Mouse (Mus musculus): ENCODE results near the gene Alb. TPM values are rescaled to one million over a fixed set of nuclear protein-coding genes. Genes with fewer than 3 reads are reported as not detected.

Gene Alb
- polyA plus RNA-seq, 1 experiment from 2014 or later, result 0.16 TPM

DNA sequence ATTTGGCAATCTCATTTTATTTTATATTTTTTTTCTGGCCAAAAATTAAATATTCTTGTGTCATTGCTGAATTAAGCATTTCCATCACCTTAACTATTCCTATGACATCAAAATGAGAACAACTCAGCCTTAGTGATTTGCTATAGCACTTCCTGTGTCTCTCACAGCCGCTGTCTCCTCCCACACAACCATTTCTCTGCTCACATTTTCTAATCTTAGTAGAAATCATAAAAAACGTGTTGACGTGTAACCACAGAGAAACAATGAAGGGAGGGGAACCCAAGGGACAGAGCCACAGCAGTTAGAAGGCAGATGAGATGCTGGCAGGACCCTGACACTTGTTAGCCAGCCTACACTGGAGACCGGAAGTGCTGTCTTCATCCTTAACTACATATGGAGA is 8.0 kb upstream of the Alb start:
- no peak overlapping the region for H3K4me3 ChIP-seq (ENCODE audit: low read depth, low read length)
- H3K4me1 ChIP-seq (replicated peaks; ENCODE audit: control insufficient read depth, insufficient read depth, low read length), result no peaks in the 10 kb centered on the region
- no peaks in the 10 kb centered on the region for H3K9me3 ChIP-seq (ENCODE audit: control insufficient read depth, low read length)
- WGBS, result 61% methylated on average over 4 of the region's 4 CpGs
- H3K27ac ChIP-seq (ENCODE audit: low read depth), result no peak overlapping the region
- H3K27me3 ChIP-seq (replicated peaks; ENCODE audit: control insufficient read depth, insufficient read depth, low read length), result no peaks in the 10 kb centered on the region
- DNase-seq (ENCODE audit: low spot score) (no peak), ATAC-seq (replicated peaks; ENCODE audit: low FRiP score, low TSS enrichment, low read depth) (no peak)
- no peaks in the 10 kb centered on the region for H3K36me3 ChIP-seq (ENCODE audit: control insufficient read depth, insufficient read depth, low read length)
- H3K9ac ChIP-seq (ENCODE audit: low read length), result no peak overlapping the region
- H3K4me2 ChIP-seq (ENCODE audit: low read length), result no peak overlapping the region

- Histone ChIP-seq H3K36me3 (ENCODE audit: control insufficient read depth, insufficient read depth, low read length) (no peaks in the 10 kb centered on the region), H3K4me1 (replicated peaks; ENCODE audit: control insufficient read depth, insufficient read depth, low read length) (no peaks in the 10 kb centered on the region), H3K27ac (ENCODE audit: low read depth) (no peak overlapping the region), H3K9ac (ENCODE audit: low read length) (no peak overlapping the region), H3K4me3 (ENCODE audit: low read depth, low read length) (no peak overlapping the region), H3K9me3 (ENCODE audit: control insufficient read depth, low read length) (no peaks in the 10 kb centered on the region), H3K27me3 (replicated peaks; ENCODE audit: control insufficient read depth, insufficient read depth, low read length) (no peaks in the 10 kb centered on the region), H3K4me2 (ENCODE audit: low read length) (no peak overlapping the region)
- ATAC-seq (replicated peaks; ENCODE audit: low FRiP score, low TSS enrichment, low read depth) (no peak), DNase-seq (ENCODE audit: low spot score) (no peak)
- 72% methylated on average over 1 of the region's 1 CpGs for WGBS
Measured at GRCm38 (mm10) chr5:90457241-90457640, 3.5 kb upstream of the Alb start.

DNA sequence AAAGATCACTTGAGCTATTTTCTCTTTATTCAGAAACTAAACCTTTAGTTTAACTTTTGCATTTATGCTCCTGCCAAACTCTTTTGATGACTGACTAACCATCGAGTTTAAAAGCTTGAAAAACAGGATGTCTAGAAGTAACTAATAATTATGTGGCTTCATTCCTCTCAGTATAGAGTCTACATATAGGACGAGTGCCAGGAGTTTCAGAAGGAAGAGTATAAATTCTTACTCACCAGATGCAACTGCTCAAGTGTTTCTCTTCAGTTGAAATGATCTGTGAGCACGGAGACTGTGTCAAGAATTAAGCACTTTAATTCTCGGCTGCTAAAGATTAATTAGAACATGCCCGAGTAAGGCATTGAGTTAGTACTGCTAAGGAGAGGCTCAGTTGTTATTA is 2.0 kb upstream of the Alb start:
- DNase-seq (ENCODE audit: low spot score) (no peak), ATAC-seq (replicated peaks; ENCODE audit: low FRiP score, low TSS enrichment, low read depth) (no peak)
- H3K27me3 ChIP-seq (replicated peaks; ENCODE audit: control insufficient read depth, insufficient read depth, low read length), result no peaks in the 10 kb centered on the region
- no peak overlapping the region for H3K9ac ChIP-seq (ENCODE audit: low read length)
- 0 out of 2 replicates have a peak overlapping the region, but pooled peaks have one; percentile 14 for H3K27ac ChIP-seq (ENCODE audit: low read depth)
- no peak overlapping the region for H3K4me2 ChIP-seq (ENCODE audit: low read length)
- H3K36me3 ChIP-seq (ENCODE audit: control insufficient read depth, insufficient read depth, low read length), result no peaks in the 10 kb centered on the region
- H3K9me3 ChIP-seq (ENCODE audit: control insufficient read depth, low read length), result no peaks in the 10 kb centered on the region
- no peak overlapping the region for H3K4me3 ChIP-seq (ENCODE audit: low read depth, low read length)
- 39% methylated on average over 5 of the region's 5 CpGs for WGBS
- no peaks in the 10 kb centered on the region for H3K4me1 ChIP-seq (replicated peaks; ENCODE audit: control insufficient read depth, insufficient read depth, low read length)

GRCm38 (mm10) chr5:90466806-90467205 is 6.1 kb downstream of the Alb start:
- ATAC-seq (replicated peaks; ENCODE audit: low FRiP score, low TSS enrichment, low read depth), result no peak

GRCm38 (mm10) chr5:90467245-90467644 is 6.5 kb downstream of the Alb start:
- no peak for ATAC-seq (replicated peaks; ENCODE audit: low FRiP score, low TSS enrichment, low read depth)
- no peaks in the 10 kb centered on the region for H3K36me3 ChIP-seq (ENCODE audit: control insufficient read depth, insufficient read depth, low read length)
- no peaks in the 10 kb centered on the region for H3K9me3 ChIP-seq (ENCODE audit: control insufficient read depth, low read length)
- WGBS, result 60% methylated on average over 6 of the region's 6 CpGs
- no peaks in the 10 kb centered on the region for H3K4me1 ChIP-seq (replicated peaks; ENCODE audit: control insufficient read depth, insufficient read depth, low read length)
- no peaks in the 10 kb centered on the region for H3K27me3 ChIP-seq (replicated peaks; ENCODE audit: control insufficient read depth, insufficient read depth, low read length)
- no peak overlapping the region for H3K4me2 ChIP-seq (ENCODE audit: low read length)
- H3K4me3 ChIP-seq (ENCODE audit: low read depth, low read length), result no peak overlapping the region
- DNase-seq (ENCODE audit: low spot score), result no peak
- no peak overlapping the region for H3K27ac ChIP-seq (ENCODE audit: low read depth)
- no peak overlapping the region for H3K9ac ChIP-seq (ENCODE audit: low read length)

More at GRCm38 (mm10) chr5:90466806-90467205, 6.1 kb downstream of the Alb start:
- 81% methylated on average over 4 of the region's 4 CpGs for WGBS
- no peak overlapping the region for H3K9ac ChIP-seq (ENCODE audit: low read length)
- DNase-seq (ENCODE audit: low spot score), result no peak
- H3K36me3 ChIP-seq (ENCODE audit: control insufficient read depth, insufficient read depth, low read length), result no peaks in the 10 kb centered on the region
- no peaks in the 10 kb centered on the region for H3K4me1 ChIP-seq (replicated peaks; ENCODE audit: control insufficient read depth, insufficient read depth, low read length)
- no peak overlapping the region for H3K4me3 ChIP-seq (ENCODE audit: low read depth, low read length)
- H3K4me2 ChIP-seq (ENCODE audit: low read length), result no peak overlapping the region
- no peaks in the 10 kb centered on the region for H3K9me3 ChIP-seq (ENCODE audit: control insufficient read depth, low read length)
- no peaks in the 10 kb centered on the region for H3K27me3 ChIP-seq (replicated peaks; ENCODE audit: control insufficient read depth, insufficient read depth, low read length)
- H3K27ac ChIP-seq (ENCODE audit: low read depth), result no peak overlapping the region

DNA sequence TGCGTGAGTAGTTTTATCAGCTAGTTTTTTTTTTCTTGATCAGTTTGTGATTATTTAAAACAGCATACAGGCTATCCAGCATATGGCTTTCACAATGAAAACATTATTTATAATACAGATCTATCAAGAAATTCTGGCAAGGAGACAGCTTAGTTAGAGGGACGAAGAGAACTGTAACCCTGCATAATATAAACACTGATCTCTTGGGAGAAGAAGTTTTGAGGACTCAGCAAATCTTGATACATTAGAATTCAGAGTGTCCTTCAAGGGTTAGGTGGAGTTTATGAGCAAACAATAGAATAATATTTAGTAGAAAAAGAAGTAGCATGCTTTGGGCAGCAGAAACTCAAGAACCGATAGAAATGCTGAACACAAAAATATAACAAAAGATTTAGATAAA is 10.1 kb downstream of the Alb start:
- DNase-seq (ENCODE audit: low spot score), result no peak
- Histone ChIP-seq H3K27me3 (replicated peaks; ENCODE audit: control insufficient read depth, insufficient read depth, low read length) (no peaks in the 10 kb centered on the region), H3K36me3 (ENCODE audit: control insufficient read depth, insufficient read depth, low read length) (no peaks in the 10 kb centered on the region), H3K4me2 (ENCODE audit: low read length) (no peak overlapping the region), H3K9ac (ENCODE audit: low read length) (no peak overlapping the region), H3K9me3 (ENCODE audit: control insufficient read depth, low read length) (no peaks in the 10 kb centered on the region), H3K27ac (ENCODE audit: low read depth) (no peak overlapping the region), H3K4me3 (ENCODE audit: low read depth, low read length) (no peak overlapping the region), H3K4me1 (replicated peaks; ENCODE audit: control insufficient read depth, insufficient read depth, low read length) (no peaks in the 10 kb centered on the region)
- ATAC-seq (replicated peaks; ENCODE audit: low FRiP score, low TSS enrichment, low read depth), result no peak
- 72% methylated on average over 3 of the region's 3 CpGs for WGBS

- no peak overlapping the region for H3K27ac ChIP-seq (ENCODE audit: low read depth)
- ATAC-seq (replicated peaks; ENCODE audit: low FRiP score, low TSS enrichment, low read depth) (no peak), DNase-seq (ENCODE audit: low spot score) (no peak)
- no peaks in the 10 kb centered on the region for H3K36me3 ChIP-seq (ENCODE audit: control insufficient read depth, insufficient read depth, low read length)
- no peaks in the 10 kb centered on the region for H3K27me3 ChIP-seq (replicated peaks; ENCODE audit: control insufficient read depth, insufficient read depth, low read length)
- H3K9ac ChIP-seq (ENCODE audit: low read length), result no peak overlapping the region
- no peaks in the 10 kb centered on the region for H3K9me3 ChIP-seq (ENCODE audit: control insufficient read depth, low read length)
- H3K4me3 ChIP-seq (ENCODE audit: low read depth, low read length), result no peak overlapping the region
- no peaks in the 10 kb centered on the region for H3K4me1 ChIP-seq (replicated peaks; ENCODE audit: control insufficient read depth, insufficient read depth, low read length)
- H3K4me2 ChIP-seq (ENCODE audit: low read length), result no peak overlapping the region
- WGBS, result 87% methylated on average over 4 of the region's 4 CpGs
Measured at GRCm38 (mm10) chr5:90473902-90474301, 13.2 kb downstream of the Alb start.

DNA sequence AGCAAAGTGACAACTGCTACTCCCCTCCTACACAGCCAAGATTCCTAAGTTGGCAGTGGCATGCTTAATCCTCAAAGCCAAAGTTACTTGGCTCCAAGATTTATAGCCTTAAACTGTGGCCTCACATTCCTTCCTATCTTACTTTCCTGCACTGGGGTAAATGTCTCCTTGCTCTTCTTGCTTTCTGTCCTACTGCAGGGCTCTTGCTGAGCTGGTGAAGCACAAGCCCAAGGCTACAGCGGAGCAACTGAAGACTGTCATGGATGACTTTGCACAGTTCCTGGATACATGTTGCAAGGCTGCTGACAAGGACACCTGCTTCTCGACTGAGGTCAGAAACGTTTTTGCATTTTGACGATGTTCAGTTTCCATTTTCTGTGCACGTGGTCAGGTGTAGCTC is 13.7 kb downstream of the Alb start:
- Histone ChIP-seq H3K27ac (ENCODE audit: low read depth) (no peak overlapping the region), H3K9me3 (ENCODE audit: control insufficient read depth, low read length) (no peaks in the 10 kb centered on the region), H3K9ac (ENCODE audit: low read length) (no peak overlapping the region), H3K4me1 (replicated peaks; ENCODE audit: control insufficient read depth, insufficient read depth, low read length) (no peaks in the 10 kb centered on the region), H3K36me3 (ENCODE audit: control insufficient read depth, insufficient read depth, low read length) (no peaks in the 10 kb centered on the region), H3K4me2 (ENCODE audit: low read length) (no peak overlapping the region), H3K27me3 (replicated peaks; ENCODE audit: control insufficient read depth, insufficient read depth, low read length) (no peaks in the 10 kb centered on the region), H3K4me3 (ENCODE audit: low read depth, low read length) (no peak overlapping the region)
- DNase-seq (ENCODE audit: low spot score) (no peak), ATAC-seq (replicated peaks; ENCODE audit: low FRiP score, low TSS enrichment, low read depth) (no peak)
- WGBS, result 77% methylated on average over 5 of the region's 5 CpGs

DNA sequence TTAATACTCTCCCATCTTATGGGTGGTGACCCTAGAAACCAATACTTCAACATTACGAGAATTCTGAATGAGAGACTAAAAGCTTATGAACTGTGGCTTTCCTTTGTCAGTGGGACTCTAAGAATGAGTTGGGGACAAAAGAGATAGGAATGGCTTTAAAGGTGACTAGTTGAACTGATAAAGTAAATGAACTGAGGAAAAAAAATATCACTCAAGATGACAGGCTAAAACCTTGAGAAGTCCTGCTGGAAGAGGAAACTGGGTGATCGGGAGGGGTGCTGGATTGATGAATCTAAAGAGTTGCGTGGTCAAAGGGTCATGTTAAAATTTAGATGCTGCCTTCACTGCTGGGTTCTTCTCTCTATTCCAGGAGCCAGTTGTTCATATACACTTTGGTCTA is 16.0 kb downstream of the Alb start:
- Histone ChIP-seq H3K4me3 (ENCODE audit: low read depth, low read length) (no peak overlapping the region), H3K27me3 (replicated peaks; ENCODE audit: control insufficient read depth, insufficient read depth, low read length) (no peaks in the 10 kb centered on the region), H3K9ac (ENCODE audit: low read length) (no peak overlapping the region), H3K36me3 (ENCODE audit: control insufficient read depth, insufficient read depth, low read length) (no peaks in the 10 kb centered on the region), H3K4me1 (replicated peaks; ENCODE audit: control insufficient read depth, insufficient read depth, low read length) (no peaks in the 10 kb centered on the region), H3K4me2 (ENCODE audit: low read length) (no peak overlapping the region), H3K9me3 (ENCODE audit: control insufficient read depth, low read length) (no peaks in the 10 kb centered on the region), H3K27ac (ENCODE audit: low read depth) (no peak overlapping the region)
- 74% methylated on average over 3 of the region's 3 CpGs for WGBS
- no peak for ATAC-seq (replicated peaks; ENCODE audit: low FRiP score, low TSS enrichment, low read depth)
- DNase-seq (ENCODE audit: low spot score), result no peak

Measured in intestine, embryonic 14.5 days (tissue).